Mouse (Mus musculus): ENCODE results near the gene Sh3gl1.

DNA sequence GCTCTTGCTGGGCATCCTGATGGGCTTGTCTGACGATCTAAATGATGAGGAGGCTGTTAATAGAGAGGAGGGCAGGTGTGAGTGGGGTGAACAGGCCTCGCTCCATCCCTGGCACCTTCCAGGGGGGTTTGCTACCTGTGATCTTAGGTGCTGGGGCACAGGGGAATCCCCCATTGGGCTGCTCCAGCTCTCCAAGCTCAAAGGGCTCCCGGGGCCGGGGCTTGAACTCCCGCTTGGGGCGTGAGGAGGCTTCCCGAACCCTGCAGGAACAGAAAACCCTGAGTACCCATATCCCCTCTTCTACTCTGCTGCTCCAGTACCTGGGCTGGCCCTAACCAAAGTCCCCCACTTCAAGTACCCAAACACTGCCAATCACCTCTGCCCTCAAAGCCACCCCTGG lies 18.6 kb downstream of the Sh3gl1 start:
- TF ChIP-seq CTCF (IDR thresholded peaks at IDR 0.05; ENCODE audit: control insufficient read depth, insufficient read depth, low read length) (no peak), POLR2A (IDR thresholded peaks at IDR 0.05; ENCODE audit: borderline replicate concordance, control insufficient read depth, low read depth, low read length) (no peak)

All from bone marrow, adult 2 months (tissue).